Mouse (Mus musculus) cerebellum, postnatal 4 days (tissue): ENCODE measurements around the gene Parp12.

Experiments
- DNase-seq, 2 experiments: peaks; one replicate each; pipeline ENCODE4 v3.0.0; 2022; ENCODE audit warnings: low spot score in 2 of 2, mixed read lengths in 1 of 2

Gene Parp12

DNA sequence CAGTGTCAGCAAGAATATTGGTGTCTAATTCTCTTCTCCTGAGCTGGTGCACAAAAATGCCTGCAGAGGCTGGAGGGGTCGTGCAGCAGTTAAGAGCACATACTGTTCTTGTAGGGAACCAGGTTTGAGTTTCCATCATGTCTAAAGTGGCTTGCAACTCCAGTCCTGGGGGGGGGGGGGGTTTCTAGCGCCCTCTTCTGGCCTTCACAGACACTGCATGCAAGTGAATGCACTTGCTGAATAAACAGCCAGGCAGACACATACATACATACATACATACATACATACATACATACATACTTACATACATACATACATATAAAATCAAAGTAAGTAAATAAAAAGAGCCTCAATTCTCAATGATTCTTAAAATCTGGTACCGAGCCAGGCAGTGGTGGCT lies 59.8 kb downstream of the Parp12 start:
- no peak for DNase-seq

DNA sequence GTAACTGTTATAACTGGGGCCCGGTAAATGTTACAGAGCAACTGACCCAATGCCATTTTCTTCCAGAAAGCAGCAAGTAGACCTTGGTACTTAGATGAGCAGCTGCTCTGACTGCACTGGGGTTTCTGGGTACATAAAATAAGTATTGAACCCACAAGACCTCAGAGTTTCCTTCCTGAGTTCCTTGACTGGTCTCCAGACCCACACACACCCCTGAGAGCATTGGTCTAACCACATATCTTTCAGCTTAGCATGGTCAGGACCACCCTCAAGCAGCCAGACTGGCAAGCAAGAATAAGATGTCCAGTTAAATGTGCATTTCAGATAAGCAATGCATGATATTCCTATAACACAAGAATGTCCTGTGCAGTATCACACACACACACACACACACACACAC lies 61.0 kb downstream of the Parp12 start:
- DNase-seq: no peak

DNA sequence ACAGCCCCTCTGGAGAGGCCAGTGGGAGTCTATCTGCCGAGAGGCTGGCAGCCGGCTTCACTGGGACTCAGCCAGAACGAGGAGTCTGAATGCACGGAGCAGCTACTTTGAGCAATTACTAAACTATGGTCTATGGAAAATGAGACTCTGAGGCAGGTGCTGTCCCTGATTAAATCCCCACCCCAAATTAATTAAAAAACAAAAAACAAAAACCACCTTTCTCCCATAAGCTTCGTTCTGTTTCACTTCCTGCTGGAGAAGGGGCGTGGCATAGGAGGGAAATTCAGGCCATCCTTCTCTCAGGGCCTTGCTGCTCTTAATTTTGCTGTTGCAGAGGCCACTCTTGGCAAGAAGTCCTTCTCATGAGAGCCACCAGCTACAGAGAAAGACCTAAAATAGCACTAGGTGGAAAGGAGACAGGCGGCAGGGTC lies 62.3 kb downstream of the Parp12 start:
- no peak for DNase-seq

- DNase-seq: no peak
Observed at GRCm38 (mm10) chr6:39054878-39055508, 63.2 kb downstream of the Parp12 start.

GRCm38 (mm10) chr6:39054206-39054864 lies 63.8 kb downstream of the Parp12 start:
- no peak for DNase-seq

GRCm38 (mm10) chr6:39052636-39053035 lies 65.5 kb downstream of the Parp12 start:
- DNase-seq: peak in 1 of 2 experiments; percentile 54

DNA sequence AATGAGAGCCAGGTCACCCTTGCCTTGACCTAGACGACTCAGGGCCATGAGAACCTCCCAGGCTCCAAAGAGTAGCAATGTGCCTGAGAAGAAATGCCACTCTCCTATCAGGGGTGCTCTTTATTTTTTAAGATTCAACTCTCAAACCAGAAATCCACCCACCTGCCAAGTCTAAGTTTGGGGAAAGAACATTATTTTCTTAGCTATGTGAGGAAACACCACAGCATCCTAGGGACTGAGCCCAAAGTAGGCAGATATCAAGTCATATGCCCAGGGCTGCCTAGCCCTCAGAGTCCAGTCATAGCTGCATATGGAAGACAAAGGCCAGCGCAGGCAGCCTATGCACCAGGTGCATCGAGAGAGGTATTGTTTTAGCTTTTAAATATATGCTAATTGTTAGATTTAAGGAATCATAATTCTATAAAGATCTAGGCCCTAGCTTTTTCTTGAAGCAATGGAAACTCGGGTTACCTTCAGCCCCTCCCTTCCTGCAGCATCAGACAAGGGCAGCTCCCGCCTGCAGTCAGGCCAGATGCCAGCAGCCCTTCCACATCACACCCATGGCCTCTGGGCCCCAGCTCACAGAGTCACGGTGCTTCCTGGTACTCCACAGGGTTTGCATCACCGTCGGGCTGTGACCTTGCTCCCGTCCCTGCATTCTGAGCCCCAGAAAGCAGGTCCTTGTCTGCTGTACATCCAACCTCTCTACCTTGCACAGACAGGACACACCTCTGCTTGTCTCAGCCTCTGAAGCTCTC lies 66.2 kb downstream of the Parp12 start:
- DNase-seq: no peak

DNA sequence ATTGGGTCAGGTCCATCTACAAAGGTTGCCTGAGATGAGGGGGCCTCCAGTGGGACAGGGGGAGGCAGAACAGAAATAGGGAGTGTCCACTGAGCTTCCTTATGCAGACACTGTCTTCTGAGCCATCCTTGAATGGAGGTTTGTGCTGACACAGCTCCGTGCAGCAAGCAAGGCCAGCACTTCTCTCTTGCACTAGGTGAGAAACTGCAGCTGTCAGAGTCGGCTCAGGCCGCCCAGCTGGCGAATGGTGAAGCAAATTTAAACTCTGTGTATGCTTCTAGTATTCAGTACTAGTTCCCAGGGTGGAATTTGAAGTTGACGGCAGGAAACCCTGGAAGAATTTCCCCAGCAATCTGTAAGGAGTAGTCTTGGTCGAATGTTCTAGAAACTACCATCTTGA lies 67.3 kb downstream of the Parp12 start:
- DNase-seq: no peak

GRCm38 (mm10) chr6:39049141-39049540 lies 69.0 kb downstream of the Parp12 start:
- no peak for DNase-seq

GRCm38 (mm10) chr6:39040451-39040850 lies 77.7 kb downstream of the Parp12 start:
- DNase-seq: no peak
